Mouse (Mus musculus) midbrain, embryonic 14.5 days (tissue): Measurements from ENCODE around the gene Runx3. TPM values are rescaled to one million over a fixed set of nuclear protein-coding genes. Genes with fewer than 3 reads are reported as not detected.
"Not testable (repeated sequence)": the region's sequence is repeated elsewhere in the genome, so short reads cannot be mapped to it uniquely, and the experiment has no call there.

Experiments used
- ATAC-seq: fragments of 200-750 bp; cut with Nextera tagmentation; 2 replicates; pipeline ENCODE4 v1.8.0; 2017; ENCODE audit warnings: moderate number of reproducible peaks, moderate library complexity; ENCODE audit not compliant: low FRiP score, low TSS enrichment
- DNase-seq: peaks from one replicate; pipeline ENCODE4 v3.0.0-alpha.2; 2015
- H3K27ac ChIP-seq: fragments of 300-500 bp; sonication (generic); replicated peaks from 2 replicates; pipeline ENCODE4 v1.5.1; 2014; ENCODE audit warnings: mild to moderate bottlenecking, low read depth, low read length, moderate library complexity
- H3K27me3 ChIP-seq: fragments of 300-500 bp; sonication (generic); 2 replicates; pipeline ENCODE4 v1.6.1; 2014; ENCODE audit warnings: low read length, control low read depth, mixed read lengths; ENCODE audit not compliant: control insufficient read depth, insufficient read depth
- H3K36me3 ChIP-seq: fragments of 300-500 bp; sonication (generic); 2 replicates; pipeline ENCODE4 v1.6.1; 2014; ENCODE audit warnings: low read length, control low read depth; ENCODE audit not compliant: control insufficient read depth, insufficient read depth
- H3K4me1 ChIP-seq: fragments of 300-500 bp; sonication (generic); 2 replicates; pipeline ENCODE4 v1.6.1; 2014; ENCODE audit warnings: mild to moderate bottlenecking, antibody characterized with exemption, low read length, control low read depth; ENCODE audit not compliant: control insufficient read depth, insufficient read depth
- H3K4me2 ChIP-seq: fragments of 300-500 bp; sonication (generic); 2 replicates; pipeline ENCODE4 v1.6.1; 2014; ENCODE audit warnings: mild to moderate bottlenecking, low read length, moderate library complexity
- H3K4me3 ChIP-seq: fragments of 300-500 bp; sonication (generic); replicated peaks from 2 replicates; pipeline ENCODE4 v1.5.1; 2014; ENCODE audit warnings: low read depth, low read length
- H3K9ac ChIP-seq: fragments of 300-500 bp; sonication (generic); replicated peaks from 2 replicates; pipeline ENCODE4 v1.6.1; 2014; ENCODE audit warnings: mild to moderate bottlenecking, low read length, moderate library complexity
- H3K9me3 ChIP-seq: fragments of 300-500 bp; sonication (generic); 2 replicates; pipeline ENCODE4 v1.6.1; 2016; ENCODE audit warnings: low read length, control low read depth, mixed read lengths; ENCODE audit not compliant: control insufficient read depth
- WGBS: fragments of 180-500 bp; shearing (Covaris S2); extraction: QIAGEN DNeasy Blood & Tissue Kit; methylation state at CpG from one replicate; pipeline ENCODE4 v1.1.7; 2014; 5-methylcytosine and 5-hydroxymethylcytosine counted together
- polyA plus RNA-seq: library from polyadenylated mRNA; unstranded; fragments of >200 nt; fragmentation: Nextera tagmentation; extraction: Ambion mirVana; gene quantifications from 2 replicates; pipeline ENCODE4 v1.2.1, GENCODE M21; 2014

Gene Runx3
- polyA plus RNA-seq, 1 experiment from 2014 or later, result not detected

DNA sequence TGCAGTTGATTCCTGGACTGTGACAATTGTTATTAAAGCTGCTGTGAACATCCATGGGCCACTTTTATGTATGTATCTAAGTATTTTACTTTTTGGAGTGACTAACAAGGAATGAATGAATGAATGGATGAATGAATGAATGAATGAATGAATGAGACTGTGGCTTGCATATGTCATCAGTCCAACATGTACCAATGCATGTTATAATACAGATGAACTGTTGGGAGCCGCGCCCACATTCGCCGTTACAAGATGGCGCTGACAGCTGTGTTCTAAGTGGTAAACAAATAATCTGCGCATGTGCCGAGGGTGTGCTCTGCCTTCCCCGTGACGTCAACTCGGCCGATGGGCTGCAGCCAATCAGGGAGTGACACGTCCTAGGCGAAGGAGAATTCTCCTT is 63.8 kb downstream of the Runx3 start:
- not testable (repeated sequence) for H3K9ac ChIP-seq, ATAC-seq, H3K36me3 ChIP-seq, H3K4me1 ChIP-seq, DNase-seq, H3K9me3 ChIP-seq, H3K4me3 ChIP-seq, H3K4me2 ChIP-seq, H3K27me3 ChIP-seq, H3K27ac ChIP-seq
- over 99% methylated on average over 6 of the region's 13 CpGs for WGBS

GRCm38 (mm10) chr4:135189452-135190008 is 69.1 kb downstream of the Runx3 start:
- H3K27me3 ChIP-seq, result no peaks in the 10 kb centered on the region
- no peak overlapping the region for H3K27ac ChIP-seq
- no peak overlapping the region for H3K4me3 ChIP-seq
- no peak overlapping the region for H3K4me2 ChIP-seq
- H3K9ac ChIP-seq, result no peak overlapping the region
- H3K4me1 ChIP-seq, result no peaks in the 10 kb centered on the region
- H3K36me3 ChIP-seq, result no peaks in the 10 kb centered on the region
- 81% methylated on average over 12 of the region's 12 CpGs for WGBS
- ATAC-seq (no peak), DNase-seq (no peak)
- no peaks in the 10 kb centered on the region for H3K9me3 ChIP-seq

DNA sequence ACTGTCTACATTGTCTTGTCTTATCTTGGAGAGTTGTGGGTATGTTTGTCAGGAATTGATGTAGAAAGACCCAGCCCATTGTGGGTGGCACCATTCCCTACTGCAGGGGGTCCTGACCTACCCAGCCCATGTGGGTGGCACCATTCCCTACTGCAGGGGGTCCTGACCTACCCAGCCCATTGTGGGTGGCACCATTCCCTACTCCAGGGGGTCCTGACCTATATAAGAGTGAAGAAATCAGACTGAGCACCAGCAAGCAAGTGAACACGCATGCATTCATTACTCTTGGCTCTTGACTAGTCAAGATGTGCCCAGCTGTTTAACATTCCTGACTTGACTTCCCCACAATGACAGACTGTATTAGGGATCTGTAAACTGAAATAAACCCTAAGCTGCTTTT is 69.9 kb downstream of the Runx3 start:
- no peak overlapping the region for H3K4me2 ChIP-seq
- H3K36me3 ChIP-seq, result no peaks in the 10 kb centered on the region
- H3K9ac ChIP-seq, result no peak overlapping the region
- H3K4me1 ChIP-seq, result no peaks in the 10 kb centered on the region
- no peak for DNase-seq
- no peaks in the 10 kb centered on the region for H3K27me3 ChIP-seq
- WGBS, result 88% methylated on average over 1 of the region's 1 CpGs
- no peak overlapping the region for H3K27ac ChIP-seq
- no peak for ATAC-seq
- H3K9me3 ChIP-seq, result no peaks in the 10 kb centered on the region
- H3K4me3 ChIP-seq, result no peak overlapping the region

- H3K9ac ChIP-seq, result no peak overlapping the region
- no peaks in the 10 kb centered on the region for H3K36me3 ChIP-seq
- H3K4me2 ChIP-seq, result no peak overlapping the region
- no peaks in the 10 kb centered on the region for H3K27me3 ChIP-seq
- DNase-seq (no peak), ATAC-seq (no peak)
- H3K27ac ChIP-seq, result no peak overlapping the region
- no peaks in the 10 kb centered on the region for H3K9me3 ChIP-seq
- H3K4me3 ChIP-seq, result no peak overlapping the region
- 55% methylated on average over 1 of the region's 1 CpGs for WGBS
- no peaks in the 10 kb centered on the region for H3K4me1 ChIP-seq
Observed at GRCm38 (mm10) chr4:135191185-135191584, 70.7 kb downstream of the Runx3 start.

DNA sequence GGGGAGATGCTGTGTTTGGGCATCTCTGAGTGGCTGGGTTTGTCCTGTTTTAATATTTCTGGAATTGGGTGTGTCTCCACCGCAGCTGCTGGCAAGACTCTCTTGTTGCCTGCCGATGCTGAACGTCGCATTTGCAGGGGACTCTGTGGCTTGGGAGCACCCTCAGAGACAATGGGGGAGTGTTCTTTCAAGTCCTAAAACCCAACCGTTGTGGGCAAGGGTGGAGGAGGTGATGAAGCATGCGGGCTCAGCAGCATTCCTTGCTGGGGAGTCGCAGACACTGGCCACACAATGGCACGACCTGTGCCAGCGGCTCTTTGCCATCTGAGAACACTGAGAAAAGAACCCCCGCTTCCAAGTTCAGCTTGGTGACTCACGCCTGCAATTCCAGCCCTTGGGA is 71.2 kb downstream of the Runx3 start:
- H3K27me3 ChIP-seq, result no peaks in the 10 kb centered on the region
- H3K27ac ChIP-seq, result no peak overlapping the region
- no peak overlapping the region for H3K4me3 ChIP-seq
- 81% methylated on average over 11 of the region's 11 CpGs for WGBS
- DNase-seq (no peak), ATAC-seq (no peak)
- no peaks in the 10 kb centered on the region for H3K9me3 ChIP-seq
- no peaks in the 10 kb centered on the region for H3K36me3 ChIP-seq
- H3K4me2 ChIP-seq, result no peak overlapping the region
- no peaks in the 10 kb centered on the region for H3K4me1 ChIP-seq
- no peak overlapping the region for H3K9ac ChIP-seq

GRCm38 (mm10) chr4:135192841-135193240 is 72.4 kb downstream of the Runx3 start:
- H3K27me3 ChIP-seq, result no peaks in the 10 kb centered on the region
- ATAC-seq (no peak), DNase-seq (no peak)
- H3K9me3 ChIP-seq, result no peaks in the 10 kb centered on the region
- H3K4me3 ChIP-seq, result no peak overlapping the region
- no peaks in the 10 kb centered on the region for H3K36me3 ChIP-seq
- H3K27ac ChIP-seq, result no peak overlapping the region
- no peak overlapping the region for H3K4me2 ChIP-seq
- no peaks in the 10 kb centered on the region for H3K4me1 ChIP-seq
- H3K9ac ChIP-seq, result no peak overlapping the region
- WGBS, result 84% methylated on average over 5 of the region's 5 CpGs

DNA sequence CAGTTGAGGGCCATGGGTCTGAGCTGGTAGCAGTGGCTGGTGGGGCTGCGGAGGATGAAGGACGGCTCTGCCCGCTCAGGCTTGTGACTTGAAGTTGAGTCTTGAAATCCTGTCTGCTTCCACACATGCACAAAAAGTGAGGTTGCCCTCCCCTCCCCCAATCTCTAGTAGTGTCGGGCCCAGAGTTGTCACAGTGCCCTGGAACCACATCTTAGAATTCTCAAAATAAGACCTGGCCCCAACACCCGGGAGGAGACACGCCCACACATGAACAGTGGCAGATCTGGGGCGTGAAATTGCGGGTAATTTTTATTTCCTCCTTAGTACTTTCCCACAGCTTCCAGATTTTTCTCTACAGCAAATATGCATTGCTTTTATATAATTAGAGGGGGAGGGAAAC is 77.4 kb downstream of the Runx3 start:
- H3K4me1 ChIP-seq, result no peaks in the 10 kb centered on the region
- ATAC-seq, result no peak
- no peaks in the 10 kb centered on the region for H3K9me3 ChIP-seq
- H3K9ac ChIP-seq, result no peak overlapping the region
- H3K36me3 ChIP-seq, result no peaks in the 10 kb centered on the region
- no peak overlapping the region for H3K4me2 ChIP-seq
- no peak overlapping the region for H3K27ac ChIP-seq
- H3K27me3 ChIP-seq, result no peaks in the 10 kb centered on the region
- no peak for DNase-seq
- WGBS, result 84% methylated on average over 8 of the region's 8 CpGs
- no peak overlapping the region for H3K4me3 ChIP-seq

DNA sequence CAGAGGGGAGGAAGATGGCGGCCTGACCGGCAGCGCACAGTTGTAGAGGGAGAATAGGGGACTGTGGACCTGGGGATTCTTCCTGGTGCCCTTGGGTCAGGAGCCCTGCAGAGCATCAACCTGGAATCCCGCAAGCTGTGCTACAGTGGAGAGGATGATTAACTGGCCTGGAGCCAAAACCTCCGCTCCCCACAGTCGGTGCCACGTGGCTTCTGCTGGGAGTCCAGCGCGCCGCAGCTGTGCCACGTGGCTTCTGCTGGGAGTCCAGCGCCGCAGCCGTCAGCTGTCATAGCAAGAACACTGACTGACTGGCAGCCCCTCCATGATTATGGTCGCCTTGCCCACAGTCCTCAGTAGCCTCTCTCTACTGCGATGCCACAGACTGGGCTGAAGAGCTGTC is 81.3 kb downstream of the Runx3 start:
- H3K4me3 ChIP-seq, result no peak overlapping the region

DNA sequence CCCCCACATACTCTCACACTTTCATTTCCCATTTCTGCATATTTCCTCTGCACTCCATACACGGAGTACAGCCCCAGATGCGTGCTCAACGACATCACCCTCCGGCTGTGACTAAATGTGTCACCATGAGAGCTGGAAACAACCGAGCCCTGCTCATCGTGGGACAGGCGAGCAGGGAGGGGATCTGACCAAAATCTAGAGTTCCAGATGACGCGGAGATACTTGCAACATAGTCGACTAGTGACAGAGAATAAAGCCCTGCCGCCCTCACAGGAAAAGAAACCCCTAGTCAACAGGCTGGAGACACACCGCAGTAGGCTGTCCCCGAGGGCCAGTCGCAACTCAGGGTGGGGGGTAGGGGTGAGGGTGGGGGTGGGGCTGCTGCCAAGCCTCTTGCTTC is 82.8 kb downstream of the Runx3 start:
- Histone ChIP-seq H3K36me3 (no peaks in the 10 kb centered on the region), H3K9me3 (no peaks in the 10 kb centered on the region), H3K27me3 (peaks cover 15% of the 10 kb centered on the region; the same call in 1 of the 2 replicates), H3K4me1 (peaks cover 5% of the 10 kb centered on the region), H3K27ac (no peak overlapping the region), H3K9ac (no peak overlapping the region), H3K4me2 (peak overlapping the region; percentile 42), H3K4me3 (no peak overlapping the region)
- ATAC-seq (no peak), DNase-seq (no peak)
- 21% methylated on average over 14 of the region's 14 CpGs for WGBS

More for the DNA sequence above, 81.3 kb downstream of the Runx3 start:
- ATAC-seq, result no peak
- no peak overlapping the region for H3K4me2 ChIP-seq
- peaks cover 5% of the 10 kb centered on the region for H3K4me1 ChIP-seq
- no peak overlapping the region for H3K9ac ChIP-seq
- WGBS, result 72% methylated on average over 16 of the region's 16 CpGs
- H3K9me3 ChIP-seq, result no peaks in the 10 kb centered on the region
- H3K27me3 ChIP-seq, result peaks cover 13% of the 10 kb centered on the region; the same call in 1 of the 2 replicates
- no peak overlapping the region for H3K27ac ChIP-seq
- H3K36me3 ChIP-seq, result no peaks in the 10 kb centered on the region
- peak; percentile 61 for DNase-seq
